Mouse (Mus musculus) spleen, adult 2 months (tissue): ENCODE data around the gene Pou2f3.

Experiments
- CTCF ChIP-seq: fragments of 200-500 bp; IDR thresholded peaks from 2 replicates; pipeline ENCODE4 v1.5.1; 2011; ENCODE audit warnings: mild to moderate bottlenecking, inconsistent platforms; ENCODE audit not compliant: insufficient read depth, insufficient read length, insufficient replicate concordance; ENCODE audit errors: extremely low read depth
- POLR2A ChIP-seq: fragments of 200-500 bp; IDR thresholded peaks from 2 replicates; pipeline ENCODE4 v1.6.1; 2011; ENCODE audit warnings: low read depth, low read length, inconsistent platforms

DNA sequence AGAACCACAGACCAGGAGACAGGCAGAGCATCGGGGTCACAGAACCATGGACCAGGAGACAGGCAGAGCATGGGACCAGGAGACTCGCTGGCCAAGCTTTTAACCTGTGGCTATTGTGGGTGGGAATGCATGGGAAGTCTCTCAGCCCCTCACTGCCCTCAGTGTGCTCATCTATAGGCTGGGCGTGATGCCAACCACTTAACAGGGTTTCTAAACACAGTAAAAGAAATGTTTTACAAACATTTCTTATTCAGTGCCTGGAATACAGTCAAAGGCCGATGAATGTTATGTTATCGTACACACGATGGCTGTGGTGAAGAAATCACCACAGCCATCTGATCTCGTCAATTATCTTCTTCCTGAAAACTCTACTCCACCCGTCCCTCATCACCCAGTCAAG, 43.1 kb downstream of the Pou2f3 start:
- no peak for TF ChIP-seq POLR2A
- TF ChIP-seq CTCF, result no peak
